ENCODE assay signal across 8 mouse cellular contexts in the genomic region with DNA sequence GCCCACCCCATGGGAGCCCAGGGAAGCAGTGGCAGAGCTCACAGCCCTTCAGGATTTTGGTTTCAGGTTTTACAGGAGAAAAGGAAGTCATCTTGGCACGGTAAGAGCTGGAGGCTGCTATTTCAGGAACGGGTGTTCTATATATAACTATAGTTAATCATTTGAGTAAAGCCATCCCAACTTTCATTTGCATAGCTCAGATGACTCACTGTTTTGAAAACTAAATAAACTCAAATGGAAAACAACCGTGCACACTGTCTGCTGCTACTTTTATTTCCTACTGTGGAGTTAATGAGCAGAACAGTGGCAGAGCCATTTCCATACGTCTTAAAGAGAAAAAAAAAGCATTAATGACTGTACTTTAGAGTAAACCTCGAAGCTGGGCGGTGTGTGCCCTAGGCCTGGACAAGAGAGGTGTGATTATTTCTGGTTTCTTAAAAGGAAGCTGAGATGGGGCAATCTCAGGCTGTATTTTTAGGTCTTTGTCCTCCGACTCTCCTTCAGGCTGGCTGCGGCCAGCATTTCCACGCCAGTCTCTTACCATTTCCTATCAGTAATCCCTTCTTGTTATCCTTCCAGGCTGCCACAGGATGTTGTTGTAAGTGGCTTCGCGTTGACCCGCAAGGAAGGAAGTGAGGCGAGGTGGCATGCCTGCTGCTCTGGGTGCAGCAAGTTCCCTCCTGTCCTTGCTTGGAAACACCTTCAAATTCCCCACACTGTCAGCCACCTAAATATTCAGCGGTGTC. TPM values are rescaled to one million over a fixed set of nuclear protein-coding genes. Genes with fewer than 3 reads are reported as not detected.
DNase-seq lines count a peak whose midpoint lies in the region; ATAC-seq and TF ChIP-seq lines count a peak whose summit lies in the region.

No protein-coding gene starts in this region.

- H3K27me3 ChIP-seq in heart, postnatal 0 days (ENCODE audit: control insufficient read depth, insufficient read depth, low read length) = no peaks in the 10 kb centered on the region
- H3K27me3 ChIP-seq in midbrain, embryonic 14.5 days (ENCODE audit: control insufficient read depth, insufficient read depth, low read length) = no peaks in the 10 kb centered on the region

- no peak for TF ChIP-seq EP300 in heart, postnatal 0 days (IDR thresholded peaks at IDR 0.05; ENCODE audit: low read depth)

- no peak for TF ChIP-seq CTCF in heart, postnatal 0 days (IDR thresholded peaks at IDR 0.05; ENCODE audit: low read depth)

- ATAC-seq in heart, postnatal 0 days (ENCODE audit: insufficient read depth, low read depth) = peak; percentile 64; the same call in 1 of the 2 replicates
- ATAC-seq in midbrain, embryonic 14.5 days (ENCODE audit: low FRiP score, low TSS enrichment) = no peak
- no peak for ATAC-seq in cerebellum, adult (ENCODE audit: insufficient number of reproducible peaks, low FRiP score, low TSS enrichment)

- 9% methylated on average over 14 of the region's 14 CpGs for WGBS in heart, postnatal 0 days
- WGBS in midbrain, embryonic 14.5 days = 66% methylated on average over 14 of the region's 14 CpGs

- peak overlapping the region; percentile 53 for H3K27ac ChIP-seq in heart, postnatal 0 days (ENCODE audit: low read depth)
- peak overlapping the region; percentile 76 for H3K27ac ChIP-seq in midbrain, embryonic 14.5 days (replicated peaks; ENCODE audit: low read depth, low read length)

- DNase-seq in kidney, adult 18-20 months = peak; percentile 3
- DNase-seq in kidney, adult 11 months = no peak
- peak; percentile 79 for DNase-seq in T-cell, adult 2 months (ENCODE audit: low spot score)
- peak; percentile 45 for DNase-seq in heart, postnatal 0 days (ENCODE audit: low spot score)
- no peak for DNase-seq in midbrain, embryonic 14.5 days
- no peak for DNase-seq in layer of hippocampus, adult 8-10 months (ENCODE audit: low spot score in 2 of 2)
- no peak for DNase-seq in c-Kit-positive CD71-positive TER-119-positive erythroid progenitor cells, embryonic 14.5 days (ENCODE audit: low spot score)

- no peaks in the 10 kb centered on the region for H3K36me3 ChIP-seq in heart, postnatal 0 days (replicated peaks; ENCODE audit: control insufficient read depth, insufficient read depth, low read length)
- no peaks in the 10 kb centered on the region for H3K36me3 ChIP-seq in midbrain, embryonic 14.5 days (ENCODE audit: control insufficient read depth, insufficient read depth, low read length)

- peaks cover 23% of the 10 kb centered on the region for H3K4me1 ChIP-seq in heart, postnatal 0 days (ENCODE audit: control insufficient read depth, insufficient read depth)
- peaks cover 62% of the 10 kb centered on the region for H3K4me1 ChIP-seq in midbrain, embryonic 14.5 days (ENCODE audit: control insufficient read depth, insufficient read depth, low read length)

- no peak overlapping the region for H3K4me3 ChIP-seq in heart, postnatal 0 days (ENCODE audit: low read depth, low read length)
- no peak overlapping the region for H3K4me3 ChIP-seq in midbrain, embryonic 14.5 days (replicated peaks; ENCODE audit: low read depth, low read length)

- peak overlapping the region; percentile 22; the same call in 1 of the 2 replicates for H3K4me2 ChIP-seq in heart, postnatal 0 days (ENCODE audit: low read depth, low read length)
- 0 out of 2 replicates have a peak overlapping the region, but pooled peaks have one; percentile 1 for H3K4me2 ChIP-seq in midbrain, embryonic 14.5 days (ENCODE audit: low read length)

- no peak overlapping the region for H3K9ac ChIP-seq in heart, postnatal 0 days (replicated peaks; ENCODE audit: low read depth, low read length)
- no peak overlapping the region for H3K9ac ChIP-seq in midbrain, embryonic 14.5 days (replicated peaks; ENCODE audit: low read length)

- no peaks in the 10 kb centered on the region for H3K9me3 ChIP-seq in heart, postnatal 0 days (replicated peaks; ENCODE audit: control insufficient read depth, low read length)
- H3K9me3 ChIP-seq in midbrain, embryonic 14.5 days (ENCODE audit: control insufficient read depth, low read length) = no peaks in the 10 kb centered on the region

RNA-seq across cellular contexts. Expression of a gene that starts 29.2 kb away (rescaled TPM):
- 4.8 TPM in 1 of 2 replicates, not detected in the other for total RNA-seq in heart, postnatal 0 days (2014; rRNA removed; ENCODE audit: low replicate concordance)
- polyA plus RNA-seq in heart, postnatal 0 days (2015; fragmentation: Nextera tagmentation; extraction: Ambion mirVana) = 0.87 and 1.2 TPM in 2 replicates
- polyA plus RNA-seq in midbrain, embryonic 14.5 days (2014; fragmentation: Nextera tagmentation; extraction: Ambion mirVana) = 75.4 and 93.8 TPM in 2 replicates
- 10 to 100 TPM in 1 of 4 experiments, 1 to 10 TPM in 3; 6.0 to 10.8 (median 6.5) TPM for total RNA-seq in layer of hippocampus, adult 8-10 months (2022)

Comparison
In these comparisons a context has a peak if more than half of its experiments do, and no peak if none do; other contexts are left out.
1. DNase-seq: peak in kidney, adult 18-20 months (single experiment), T-cell, adult 2 months (single experiment) and heart, postnatal 0 days (single experiment); none in kidney, adult 11 months (single experiment), midbrain, embryonic 14.5 days (single experiment), layer of hippocampus, adult 8-10 months (0 of 2) and c-Kit-positive CD71-positive TER-119-positive erythroid progenitor cells, embryonic 14.5 days (single experiment).